Mouse (Mus musculus): ENCODE results near the gene Lgals8. TPM values are rescaled to one million over a fixed set of nuclear protein-coding genes. Genes with fewer than 3 reads are reported as not detected.

The Lgals8 gene
- polyA plus RNA-seq, 1 experiment from 2014 or later = 21.4 TPM

DNA sequence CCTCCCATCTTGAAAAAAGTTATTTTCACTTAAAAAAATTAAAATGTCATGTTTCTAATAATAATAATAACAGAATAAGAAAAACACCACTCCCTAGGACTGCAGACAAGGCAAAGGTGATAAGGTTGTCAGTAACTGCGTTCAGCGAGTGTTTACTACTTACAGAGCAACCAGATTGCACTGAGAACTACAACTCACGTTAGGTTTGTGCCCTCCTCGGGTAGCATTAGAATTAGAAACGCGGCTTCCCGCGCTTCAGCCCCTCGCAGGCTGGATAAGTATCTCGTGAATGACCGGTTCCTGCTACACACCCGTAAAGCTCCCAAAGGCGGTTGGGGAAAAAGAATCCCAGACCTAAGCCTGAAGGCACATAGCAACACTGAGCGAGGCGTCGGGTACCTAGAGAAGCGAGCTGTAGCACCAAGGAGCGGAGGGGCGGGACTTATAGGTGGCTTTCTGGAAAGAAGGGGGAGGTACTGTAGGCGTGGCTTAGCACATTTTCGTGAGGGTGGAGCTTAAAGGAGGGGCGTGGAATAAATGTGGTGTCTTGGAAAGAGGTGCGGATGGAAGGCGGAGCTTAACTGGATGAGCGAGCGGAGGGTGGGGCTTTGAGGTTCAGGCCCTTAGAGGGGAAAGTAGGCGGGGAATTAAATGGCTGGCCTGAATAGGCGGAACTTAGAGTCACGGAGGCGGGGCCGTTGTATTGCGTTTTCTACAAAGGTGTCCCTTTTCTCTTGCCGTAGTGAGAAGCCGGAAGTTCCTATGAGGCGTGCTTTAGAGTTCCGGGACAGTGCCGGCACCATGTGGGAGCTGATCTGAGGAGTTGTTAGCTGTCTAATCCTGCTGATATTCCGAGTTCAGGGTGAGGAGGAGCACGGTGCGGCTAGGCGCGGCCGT is 69.9 kb downstream of the Lgals8 start, which contains the start of gene Heatr1:
Gene Heatr1, plus strand, starts transcription at position 419 of the 897 bp plus-strand sequence.
- H3K27me3 ChIP-seq (ENCODE audit: control insufficient read depth, insufficient read depth, low read length) = no peaks in the 10 kb centered on the region
- no peak within 1 kb of the TSS for H3K27ac ChIP-seq (ENCODE audit: low read depth, low read length)
- peaks cover 7% of the 10 kb centered on the region for H3K4me1 ChIP-seq (ENCODE audit: control insufficient read depth, insufficient read depth, low read length)
- no peaks in the 10 kb centered on the region for H3K36me3 ChIP-seq (ENCODE audit: control insufficient read depth, insufficient read depth, low read length)
- peak within 1 kb of the TSS; percentile 84 for H3K4me2 ChIP-seq (ENCODE audit: low read depth, low read length)
- under 1% methylated on average over 43 of the region's 43 CpGs for WGBS
- ATAC-seq (ENCODE audit: low read depth) = peak; percentile 96
- no peaks in the 10 kb centered on the region for H3K9me3 ChIP-seq (ENCODE audit: control insufficient read depth, low read length)
- H3K4me3 ChIP-seq (ENCODE audit: low read depth, low read length) = peak within 1 kb of the TSS; percentile 86
- H3K9ac ChIP-seq (replicated peaks; ENCODE audit: low read depth, low read length) = peak within 1 kb of the TSS; percentile 47; the same call in 1 of the 2 replicates

Other genes with a start within 250 kb of the Lgals8 start
- 4.0 and 7.0 TPM in 2 replicates for gene Mtr, start 206.8 kb downstream of the Lgals8 start, polyA plus RNA-seq (2014; fragmentation: Nextera tagmentation; extraction: Ambion mirVana)
- 4.8 and 5.4 TPM in 2 replicates for gene Actn2, start 124.2 kb downstream of the Lgals8 start, polyA plus RNA-seq (2014; fragmentation: Nextera tagmentation; extraction: Ambion mirVana)
- gene Heatr1, start 69.9 kb downstream of the Lgals8 start, polyA plus RNA-seq (2014; fragmentation: Nextera tagmentation; extraction: Ambion mirVana) = 17.0 and 21.1 TPM in 2 replicates
- gene Edaradd, start 55.5 kb upstream of the Lgals8 start, polyA plus RNA-seq (2014; fragmentation: Nextera tagmentation; extraction: Ambion mirVana) = 1.6 TPM in 2 replicates
- gene Ero1lb, start 100.9 kb upstream of the Lgals8 start, polyA plus RNA-seq (2014; fragmentation: Nextera tagmentation; extraction: Ambion mirVana) = 20.5 and 21.9 TPM in 2 replicates